Mouse (Mus musculus) heart, adult 8-10 months (tissue): ENCODE data around the gene Hist1h3c. TPM values are rescaled to one million over a fixed set of nuclear protein-coding genes. Genes with fewer than 3 reads are reported as not detected.
"Not testable (repeated sequence)": the region's sequence is repeated elsewhere in the genome, so short reads cannot be mapped to it uniquely, and the experiment has no call there.

ENCODE experiments used
- DNase-seq: peaks from one replicate; pipeline ENCODE4 v3.0.0; 2022; ENCODE audit warnings: low spot score
- total RNA-seq, 4 experiments: library from RNA; stranded (reverse); gene quantifications; 2 replicates each; pipeline ENCODE4 v1.2.4; 2022

The Hist1h3c gene
- total RNA-seq, result 1 to 10 TPM in 2 of 4 experiments, under 1 TPM in 1, not detected in 1; 0.82 to 5.6 (median 2.3) TPM

DNA sequence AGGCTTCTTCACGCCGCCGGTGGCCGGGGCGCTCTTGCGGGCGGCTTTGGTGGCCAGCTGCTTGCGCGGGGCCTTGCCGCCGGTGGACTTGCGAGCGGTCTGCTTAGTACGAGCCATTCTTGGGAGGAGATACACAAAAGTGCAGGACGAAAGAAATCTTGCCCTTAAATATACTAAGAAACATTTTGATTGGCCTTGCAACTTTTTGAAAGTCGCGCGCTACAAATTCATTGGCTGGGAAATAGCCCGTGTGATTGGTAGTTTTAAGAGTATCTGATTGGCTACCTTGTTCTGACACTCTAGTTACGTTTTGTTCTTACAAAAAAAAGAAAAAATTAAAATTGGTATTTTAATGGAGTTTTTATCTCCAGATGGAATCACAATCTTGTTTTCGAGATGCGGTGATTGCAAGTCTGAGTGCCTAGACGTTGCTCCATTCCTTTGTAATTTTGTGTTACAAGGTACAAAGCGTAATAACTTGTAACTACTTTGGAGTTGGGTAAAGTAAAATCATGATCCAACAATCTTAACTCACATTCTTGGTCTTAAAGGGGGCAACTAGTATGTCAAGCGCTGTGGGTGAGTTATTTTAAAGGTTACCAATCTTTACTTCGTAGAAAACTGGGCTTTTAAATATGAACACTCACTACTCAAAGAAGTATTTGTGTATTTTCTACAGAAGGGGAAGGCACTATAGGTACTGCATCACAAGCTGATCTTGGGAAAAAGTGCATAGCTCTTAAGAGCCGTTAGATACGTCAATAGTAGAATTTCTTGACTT, at the start of gene Hist1h3c:
Gene Hist1h3c, minus strand, starts transcription at position 222 of the 781 bp plus-strand sequence.
- DNase-seq, result peak; percentile 87

- peak; percentile 24 for DNase-seq
Observed at GRCm38 (mm10) chr13:23792520-23792919, 47.1 kb upstream of the Hist1h3c start.

- DNase-seq, result no peak
Observed at GRCm38 (mm10) chr13:23779025-23779424, 33.6 kb upstream of the Hist1h3c start.

DNA sequence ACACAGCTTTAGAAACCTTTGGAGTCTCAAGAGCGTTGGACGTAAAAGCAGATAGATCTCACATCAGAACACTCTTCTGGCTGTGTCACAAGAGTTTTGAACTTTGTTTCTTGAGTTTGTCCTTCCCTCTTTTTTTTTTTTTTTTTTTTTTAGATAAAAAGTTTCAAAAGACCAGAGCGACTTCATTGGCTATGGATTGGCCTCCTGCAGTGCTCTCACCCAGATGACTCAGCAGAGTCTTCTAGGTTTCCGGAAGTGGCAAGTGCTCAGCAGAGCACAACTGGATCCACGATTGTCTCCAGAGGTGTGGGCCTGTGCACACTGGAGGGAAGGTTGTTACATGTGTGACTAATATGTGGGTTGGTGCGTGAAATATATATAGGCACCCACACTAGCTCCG, 32.9 kb upstream of the Hist1h3c start:
- no peak for DNase-seq

DNA sequence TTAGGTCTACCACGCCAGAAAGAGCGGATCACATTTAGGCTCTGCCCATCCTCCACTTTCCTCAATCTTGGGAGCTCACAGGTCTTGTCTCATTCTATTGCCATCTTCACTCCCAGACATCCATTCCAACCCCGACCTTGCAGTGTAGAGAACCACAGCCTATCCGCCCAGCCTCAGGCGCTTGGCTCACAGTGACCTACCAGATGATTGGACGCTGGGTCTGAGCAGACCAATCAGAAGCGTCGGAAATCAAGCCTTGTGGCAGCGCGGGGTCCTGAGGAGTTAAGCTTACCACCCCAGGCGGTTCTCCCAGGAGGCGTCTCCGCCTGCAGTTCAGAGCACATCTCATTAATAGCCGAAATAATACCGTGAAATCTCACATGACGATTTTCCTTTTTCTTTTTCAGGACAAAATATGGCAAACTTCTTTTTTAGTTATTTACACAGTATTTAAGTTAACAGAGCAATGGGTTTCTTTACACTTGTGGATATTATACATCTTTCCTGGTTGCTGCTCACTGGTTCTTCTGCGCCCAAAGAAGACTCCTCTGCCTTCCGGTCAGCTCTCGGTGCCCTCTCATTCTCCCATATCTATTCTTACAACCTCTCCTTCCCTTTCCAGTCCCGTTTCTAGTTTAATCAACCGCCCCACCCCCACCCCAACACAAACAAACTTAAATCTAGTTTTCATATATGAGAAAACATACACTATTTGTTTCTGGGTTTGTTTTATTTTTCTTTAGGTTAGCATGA, 27.3 kb upstream of the Hist1h3c start:
- DNase-seq, result no peak

DNA sequence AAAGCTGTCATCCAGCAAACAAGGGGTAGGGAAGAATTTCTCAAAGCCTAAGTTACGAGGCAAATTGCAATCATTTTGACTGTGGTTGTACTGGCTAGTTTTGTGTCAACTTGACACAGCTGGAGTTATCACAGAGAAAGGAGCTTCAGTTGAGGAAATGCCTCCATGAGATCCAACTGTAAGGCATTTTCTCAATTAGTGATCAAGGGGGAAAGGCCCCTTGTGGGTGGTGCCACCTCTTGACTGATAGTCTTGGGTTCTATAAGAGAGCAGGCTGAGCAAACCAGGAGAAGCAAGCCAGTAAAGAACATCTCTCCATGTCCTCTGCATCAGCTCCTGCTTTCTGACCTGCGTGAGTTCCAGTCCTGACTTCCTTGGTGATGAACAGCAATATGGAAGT, 24.2 kb upstream of the Hist1h3c start, which contains the start of gene Trim38:
Gene Trim38, plus strand, starts transcription at position 301 of the 400 bp plus-strand sequence.
- not testable (repeated sequence) for DNase-seq

DNA sequence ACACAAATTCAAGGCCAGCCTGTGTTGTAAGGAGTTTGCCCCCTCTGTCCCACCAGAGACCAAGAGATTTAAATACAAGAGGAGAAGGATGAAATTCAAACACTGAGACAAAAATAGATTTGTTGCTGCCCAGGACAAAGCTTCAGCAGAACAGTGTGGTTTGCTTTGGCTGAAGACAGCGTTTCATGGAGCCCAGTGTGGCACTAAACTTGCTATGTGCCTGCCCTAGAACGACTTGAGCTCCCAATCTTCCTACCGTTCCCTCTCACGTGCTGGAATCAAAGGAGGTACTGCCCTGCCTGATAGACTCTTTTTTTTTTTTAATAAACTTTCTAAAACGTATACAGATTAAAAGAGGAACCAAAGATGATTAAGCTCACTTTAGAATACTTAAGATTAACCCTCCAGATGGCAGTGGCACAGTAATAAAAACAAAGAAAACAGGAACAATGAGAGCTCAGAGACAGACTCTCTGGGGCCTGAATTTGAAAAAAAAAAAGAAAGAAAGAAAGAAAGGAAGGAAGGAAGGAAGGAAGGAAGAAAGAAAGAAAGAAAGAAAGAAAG, 23.5 kb upstream of the Hist1h3c start:
- DNase-seq, result no peak

- DNase-seq, result no peak
Observed at GRCm38 (mm10) chr13:23766772-23767171, 21.4 kb upstream of the Hist1h3c start.

- DNase-seq, result no peak
Observed at GRCm38 (mm10) chr13:23765172-23765513, 19.7 kb upstream of the Hist1h3c start.

DNA sequence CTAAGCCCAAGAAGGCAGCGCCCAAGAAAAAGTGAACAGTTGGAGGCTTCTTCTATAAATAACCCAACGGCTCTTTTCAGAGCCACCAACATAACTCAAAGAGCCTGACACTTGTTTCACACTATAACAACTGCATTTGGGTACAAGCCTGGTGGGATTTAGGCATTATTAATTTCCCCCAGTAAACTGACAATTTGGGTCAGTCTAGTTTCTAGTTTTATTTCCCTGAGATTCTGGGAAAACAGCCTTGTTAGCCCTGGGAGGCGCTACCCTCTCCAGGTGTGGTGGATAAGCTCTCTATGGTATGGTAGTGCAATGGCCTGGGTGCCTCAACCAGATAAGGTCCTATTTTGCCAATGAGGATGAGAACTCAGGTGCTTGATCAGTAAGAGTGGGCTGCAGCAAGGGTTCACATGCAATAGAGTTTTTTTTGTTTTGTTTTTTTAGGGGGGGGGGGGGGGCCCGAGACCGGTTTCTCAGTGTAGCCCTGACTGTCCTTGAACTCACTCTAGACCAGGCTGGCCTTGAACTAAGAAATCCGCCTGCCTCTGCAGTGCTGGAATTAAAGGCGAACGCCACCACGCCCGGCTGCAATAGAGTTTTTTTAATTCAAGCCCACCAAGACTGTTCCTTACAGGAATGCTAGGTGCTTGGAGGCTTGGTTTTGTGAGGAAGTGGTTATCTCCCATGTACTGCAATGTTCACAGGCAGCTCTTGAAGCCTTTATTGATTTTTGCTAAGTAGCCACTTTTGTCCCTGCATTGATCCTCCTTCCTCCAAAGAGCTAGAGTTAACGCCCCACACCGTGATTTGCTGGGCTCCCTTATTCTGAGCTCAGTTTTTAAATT, 19.1 kb upstream of the Hist1h3c start:
- DNase-seq, result no peak

GRCm38 (mm10) chr13:23763586-23764323, 18.4 kb upstream of the Hist1h3c start, which contains the start of gene Hist1h1a:
Gene Hist1h1a, plus strand, starts transcription at chr13:23763666.
- peak; percentile 76 for DNase-seq

DNA sequence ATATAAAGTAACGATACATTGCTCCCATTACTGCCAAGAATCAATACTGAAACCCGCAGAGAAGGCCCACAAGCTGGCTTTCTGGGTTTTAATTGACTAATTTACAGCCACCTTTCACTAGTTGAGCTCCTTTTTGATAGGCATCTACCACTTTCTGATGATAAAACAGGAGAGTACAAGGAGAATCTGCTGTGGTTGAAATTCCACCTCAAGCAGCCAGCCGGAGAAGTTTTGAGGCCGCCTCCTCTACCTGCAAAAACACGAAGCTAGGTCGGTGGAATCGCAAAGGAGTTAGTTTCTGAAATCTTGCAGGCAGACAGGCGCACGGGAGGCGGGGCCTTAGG, 17.8 kb upstream of the Hist1h3c start:
- no peak for DNase-seq

GRCm38 (mm10) chr13:23761871-23762821, 16.7 kb upstream of the Hist1h3c start, which contains the start of gene Hist1h3a:
Gene Hist1h3a, minus strand, starts transcription at chr13:23762386.
- DNase-seq, result peak; percentile 82

GRCm38 (mm10) chr13:23760972-23761864, 15.8 kb upstream of the Hist1h3c start, which contains the start of gene Hist1h4a:
Gene Hist1h4a, minus strand, starts transcription at chr13:23761230.
- DNase-seq, result peak; percentile 96

DNA sequence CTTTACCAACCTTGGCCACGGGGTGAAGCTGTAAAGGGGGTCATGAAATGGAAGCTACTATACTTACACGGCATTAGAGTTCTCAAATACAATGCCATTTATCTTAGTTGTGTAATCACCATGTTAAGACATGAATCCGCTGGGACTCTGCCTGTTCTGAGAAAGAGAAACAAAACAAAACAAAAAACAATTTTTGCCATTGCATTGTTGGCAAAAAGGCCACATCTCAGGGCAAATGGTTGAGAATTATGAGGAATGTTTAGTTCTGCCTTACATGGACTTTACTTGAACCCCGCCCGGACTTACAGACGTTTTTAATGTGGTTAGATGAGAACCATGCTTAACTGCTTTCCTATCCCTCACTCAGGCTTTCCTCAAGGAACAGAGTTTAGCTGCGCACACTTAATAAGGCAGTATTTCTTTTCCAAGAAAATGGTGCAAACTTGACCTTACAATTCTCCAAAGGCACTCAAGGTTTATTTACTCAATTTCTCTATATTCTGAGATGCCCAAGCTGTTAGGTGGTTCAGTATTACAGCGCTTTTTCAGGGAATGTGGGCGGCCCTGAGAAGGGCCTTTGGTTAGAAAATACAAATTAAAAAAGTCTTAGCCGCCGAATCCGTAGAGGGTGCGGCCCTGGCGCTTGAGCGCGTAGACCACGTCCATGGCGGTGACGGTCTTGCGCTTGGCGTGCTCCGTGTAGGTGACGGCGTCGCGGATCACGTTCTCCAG, 15.0 kb upstream of the Hist1h3c start:
- DNase-seq, result no peak

GRCm38 (mm10) chr13:23759916-23760239, 14.5 kb upstream of the Hist1h3c start:
- DNase-seq, result no peak

GRCm38 (mm10) chr13:23759251-23759771, 13.9 kb upstream of the Hist1h3c start:
- DNase-seq, result no peak

DNA sequence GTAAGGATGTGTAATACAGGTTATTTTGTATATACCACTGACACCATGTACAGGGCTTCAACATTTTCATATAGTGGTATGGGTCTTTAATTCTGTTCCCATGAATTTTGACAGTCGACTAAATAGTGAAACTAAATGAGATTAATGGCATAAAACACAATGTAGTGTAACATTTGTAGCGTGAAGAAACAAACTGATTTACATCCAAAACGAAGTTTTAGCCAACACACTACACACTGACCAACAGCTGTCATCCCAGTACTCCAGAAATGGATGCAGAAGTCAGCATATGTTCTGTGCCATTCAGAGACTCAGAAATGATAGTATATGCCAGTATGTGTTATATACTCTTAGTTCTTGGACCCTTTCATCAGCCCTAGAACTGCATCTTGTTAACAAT, 12.5 kb upstream of the Hist1h3c start:
- no peak for DNase-seq
